Mouse (Mus musculus) liver, embryonic 16.5 days (tissue): ENCODE data around the gene Ets1. TPM values are rescaled to one million over a fixed set of nuclear protein-coding genes. Genes with fewer than 3 reads are reported as not detected.

Experiments
- ATAC-seq: fragments of 200-750 bp; cut with Nextera tagmentation; 2 replicates; pipeline ENCODE4 v1.8.0; 2017; ENCODE audit warnings: low read depth, mild to moderate bottlenecking, moderate number of reproducible peaks, moderate library complexity
- H3K27ac ChIP-seq: fragments of 300-500 bp; sonication (generic); 2 replicates; pipeline ENCODE4 v1.5.1; 2014; ENCODE audit warnings: mild to moderate bottlenecking, low read length
- H3K27me3 ChIP-seq: fragments of 300-500 bp; sonication (generic); 2 replicates; pipeline ENCODE4 v1.6.1; 2014; ENCODE audit warnings: low read depth, low read length, mixed read lengths; ENCODE audit not compliant: control insufficient read depth, insufficient read depth
- H3K36me3 ChIP-seq: fragments of 300-500 bp; sonication (generic); 2 replicates; pipeline ENCODE4 v1.6.1; 2014; ENCODE audit warnings: mild to moderate bottlenecking; ENCODE audit not compliant: control insufficient read depth, insufficient read depth
- H3K4me1 ChIP-seq: fragments of 300-500 bp; sonication (generic); 2 replicates; pipeline ENCODE4 v1.6.1; 2014; ENCODE audit warnings: low read depth, low read length, mixed read lengths; ENCODE audit not compliant: control insufficient read depth
- H3K4me2 ChIP-seq: fragments of 300-500 bp; sonication (generic); 2 replicates; pipeline ENCODE4 v1.6.1; 2014; ENCODE audit warnings: low read depth, low read length, mixed read lengths
- H3K4me3 ChIP-seq: fragments of 300-500 bp; sonication (generic); 2 replicates; pipeline ENCODE4 v1.5.1; 2014; ENCODE audit warnings: low read depth, mild to moderate bottlenecking, low read length
- H3K9ac ChIP-seq: fragments of 300-500 bp; sonication (generic); 2 replicates; pipeline ENCODE4 v1.6.1; 2014; ENCODE audit warnings: low read depth, low read length
- H3K9me3 ChIP-seq: fragments of 300-500 bp; sonication (generic); replicated peaks from 2 replicates; pipeline ENCODE4 v1.6.1; 2016; ENCODE audit warnings: low read length; ENCODE audit not compliant: control insufficient read depth
- WGBS: fragments of 180-500 bp; shearing (Covaris S2); extraction: QIAGEN DNeasy Blood & Tissue Kit; methylation state at CpG from one replicate; pipeline ENCODE4 v1.1.7; 2014; ENCODE audit not compliant: insufficient replicate concordance; 5-methylcytosine and 5-hydroxymethylcytosine counted together
- polyA plus RNA-seq: library from polyadenylated mRNA; unstranded; fragments of >200 nt; fragmentation: Nextera tagmentation; extraction: Ambion mirVana; gene quantifications from 2 replicates; pipeline ENCODE4 v1.2.1, GENCODE M21; 2015

Ets1 gene
- polyA plus RNA-seq, 1 experiment from 2014 or later: 15.9 TPM

DNA sequence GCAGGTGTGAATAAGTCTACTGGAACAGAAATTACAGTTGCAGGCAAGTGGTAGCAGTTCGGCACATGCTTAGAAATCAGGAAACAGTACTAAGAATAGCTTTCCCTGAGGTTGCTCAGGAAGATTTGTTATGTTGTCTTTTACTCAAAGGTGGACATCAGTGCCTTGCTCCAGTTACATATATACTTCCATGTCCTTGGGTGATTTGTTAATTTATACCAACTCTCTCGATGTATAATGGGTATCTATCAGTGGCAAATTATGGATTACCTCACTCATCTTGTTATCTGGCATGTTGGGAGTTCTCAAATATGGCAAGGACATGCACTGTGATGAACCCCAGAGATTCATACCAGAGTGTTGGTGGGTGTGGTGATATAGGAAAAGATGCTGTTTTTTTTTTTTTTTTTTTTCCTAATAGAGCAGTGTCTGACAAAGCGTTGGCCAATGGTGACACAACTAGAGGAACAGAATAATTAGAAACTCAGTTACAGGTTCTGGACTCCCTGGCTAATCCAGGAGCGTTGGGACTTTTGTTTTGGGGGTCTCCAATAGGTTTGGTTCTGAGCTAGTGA is 59.0 kb downstream of the Ets1 start:
- Histone ChIP-seq H3K27me3 (peaks cover 7% of the 10 kb centered on the region), H3K4me2 (peak overlapping the region; percentile 81), H3K4me1 (peaks cover 9% of the 10 kb centered on the region), H3K27ac (no peak overlapping the region), H3K4me3 (peak overlapping the region; percentile 75), H3K9ac (peak overlapping the region; percentile 68), H3K9me3 (no peaks in the 10 kb centered on the region), H3K36me3 (no peaks in the 10 kb centered on the region)
- no peak for ATAC-seq
- WGBS: 34% methylated on average over 4 of the region's 4 CpGs

DNA sequence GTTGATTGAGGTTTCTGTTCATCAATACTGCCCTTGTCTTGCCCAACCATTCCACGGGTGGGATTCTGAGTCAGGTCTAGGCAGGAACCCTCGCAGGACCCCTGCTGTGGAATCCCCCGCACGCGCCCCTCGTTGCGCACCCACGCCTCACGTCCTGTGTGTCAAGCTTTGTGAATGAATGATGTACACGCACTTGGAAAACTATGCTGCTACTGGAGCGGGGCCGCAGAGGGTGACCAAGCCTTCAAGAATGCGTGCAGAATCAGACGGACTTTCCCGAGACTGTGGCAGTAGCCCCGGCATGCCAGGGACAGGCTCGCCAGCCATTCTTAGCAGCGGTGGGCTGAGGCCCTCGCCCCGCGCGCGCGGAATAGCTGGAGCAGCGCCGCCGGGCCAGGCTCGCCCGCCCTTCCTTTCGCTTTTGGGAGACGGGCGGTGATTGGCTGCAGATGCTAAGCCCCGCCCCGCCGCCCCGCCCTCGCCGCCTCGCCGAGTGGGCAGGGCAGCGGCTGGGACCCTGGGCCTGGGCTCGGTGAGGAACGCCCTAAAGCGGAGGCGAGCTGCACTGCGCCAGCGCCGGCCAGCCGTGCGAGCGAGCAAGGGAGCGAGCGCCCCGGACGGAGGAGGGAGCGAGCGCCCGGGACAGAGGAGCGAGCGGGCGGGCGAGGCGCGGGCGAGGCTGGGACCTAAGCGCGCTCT is 59.6 kb downstream of the Ets1 start:
- Histone ChIP-seq H3K9ac (peak overlapping the region; percentile 69), H3K27me3 (peaks cover 7% of the 10 kb centered on the region), H3K4me2 (peak overlapping the region; percentile 81), H3K36me3 (no peaks in the 10 kb centered on the region), H3K27ac (peak overlapping the region; percentile 46; the same call in 1 of the 2 replicates), H3K9me3 (no peaks in the 10 kb centered on the region), H3K4me3 (peak overlapping the region; percentile 75), H3K4me1 (peaks cover 9% of the 10 kb centered on the region)
- peak; percentile 98 for ATAC-seq
- WGBS: under 1% methylated on average over 67 of the region's 67 CpGs

DNA sequence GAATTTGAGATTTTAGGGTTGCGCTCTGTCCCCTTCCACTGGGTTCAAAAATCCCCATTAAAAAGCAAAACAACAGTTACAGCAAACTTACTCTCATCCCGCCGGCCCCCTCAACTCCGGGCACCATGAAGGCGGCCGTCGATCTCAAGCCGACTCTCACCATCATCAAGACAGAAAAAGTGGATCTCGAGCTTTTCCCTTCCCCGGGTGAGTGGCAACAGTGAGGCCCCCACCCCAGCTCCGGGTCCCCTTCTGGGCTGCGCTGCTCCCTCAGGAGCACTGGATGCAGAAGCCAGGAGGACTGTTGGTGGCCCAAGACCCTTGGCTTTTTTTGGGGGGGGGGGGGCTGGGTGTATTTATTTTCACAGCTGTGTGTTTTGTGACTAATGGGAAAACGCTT is 60.2 kb downstream of the Ets1 start:
- Histone ChIP-seq H3K9ac (peak overlapping the region; percentile 69), H3K4me3 (peak overlapping the region; percentile 75), H3K27me3 (peaks cover 7% of the 10 kb centered on the region), H3K36me3 (no peaks in the 10 kb centered on the region), H3K4me2 (peak overlapping the region; percentile 81), H3K4me1 (peaks cover 9% of the 10 kb centered on the region), H3K27ac (peak overlapping the region; percentile 46; the same call in 1 of the 2 replicates), H3K9me3 (no peaks in the 10 kb centered on the region)
- 1% methylated on average over 13 of the region's 13 CpGs for WGBS
- 0 out of 2 replicates have a peak, but pooled peaks have one; percentile 2 for ATAC-seq

- no peaks in the 10 kb centered on the region for H3K9me3 ChIP-seq
- H3K4me3 ChIP-seq: peak overlapping the region; percentile 75
- ATAC-seq: no peak
- no peak overlapping the region for H3K27ac ChIP-seq
- H3K27me3 ChIP-seq: peaks cover 7% of the 10 kb centered on the region
- peaks cover 9% of the 10 kb centered on the region for H3K4me1 ChIP-seq
- H3K36me3 ChIP-seq: no peaks in the 10 kb centered on the region
- peak overlapping the region; percentile 25; the same call in 1 of the 2 replicates for H3K9ac ChIP-seq
- H3K4me2 ChIP-seq: peak overlapping the region; percentile 81
- 30% methylated on average over 7 of the region's 7 CpGs for WGBS
These were observed 60.7 kb downstream of the Ets1 start for GRCm38 (mm10) chr9:32696717-32697116.

DNA sequence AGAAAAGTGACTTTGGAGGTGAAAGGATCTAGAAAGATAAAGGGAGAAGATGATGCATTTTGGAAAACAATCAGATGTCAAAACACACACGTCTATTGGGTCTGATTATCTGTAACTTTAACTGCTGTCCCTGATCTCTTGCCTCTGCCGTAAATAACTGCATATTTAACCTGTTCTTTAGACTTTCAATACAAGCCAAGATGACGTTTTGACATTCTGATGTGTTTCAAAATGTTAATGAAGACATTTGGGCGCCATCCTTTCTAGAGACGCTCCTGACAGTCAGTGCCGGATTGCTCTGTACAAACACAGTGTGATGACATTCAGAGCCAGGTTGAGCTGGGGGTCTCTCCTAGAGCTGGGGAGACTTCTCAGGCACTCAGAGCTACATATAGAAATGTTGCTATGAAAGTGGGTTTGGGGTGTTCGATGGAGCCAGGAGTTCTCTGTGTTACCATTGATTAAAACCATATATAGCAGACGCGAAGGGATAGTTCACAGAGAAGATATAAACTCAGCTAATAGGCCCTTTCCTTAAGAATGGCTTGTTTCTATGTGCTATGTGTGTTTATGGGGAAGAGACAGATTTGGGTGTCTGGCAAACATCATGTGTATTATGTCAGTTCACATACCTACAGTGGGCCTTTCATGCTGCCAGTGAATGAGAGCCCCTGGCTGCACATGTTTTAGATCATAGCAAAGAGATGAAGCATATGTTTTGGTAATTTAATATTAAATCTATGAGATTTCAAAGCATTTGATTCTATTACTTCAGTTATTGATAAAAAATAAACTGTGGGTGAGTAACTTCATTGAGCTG is 61.5 kb downstream of the Ets1 start:
- Histone ChIP-seq H3K4me2 (peak overlapping the region; percentile 13; the same call in 1 of the 2 replicates), H3K27ac (no peak overlapping the region), H3K4me1 (peaks cover 9% of the 10 kb centered on the region), H3K9me3 (no peaks in the 10 kb centered on the region), H3K4me3 (peak overlapping the region; percentile 75), H3K36me3 (no peaks in the 10 kb centered on the region), H3K9ac (no peak overlapping the region), H3K27me3 (peaks cover 7% of the 10 kb centered on the region)
- no peak for ATAC-seq
- WGBS: 62% methylated on average over 9 of the region's 9 CpGs

DNA sequence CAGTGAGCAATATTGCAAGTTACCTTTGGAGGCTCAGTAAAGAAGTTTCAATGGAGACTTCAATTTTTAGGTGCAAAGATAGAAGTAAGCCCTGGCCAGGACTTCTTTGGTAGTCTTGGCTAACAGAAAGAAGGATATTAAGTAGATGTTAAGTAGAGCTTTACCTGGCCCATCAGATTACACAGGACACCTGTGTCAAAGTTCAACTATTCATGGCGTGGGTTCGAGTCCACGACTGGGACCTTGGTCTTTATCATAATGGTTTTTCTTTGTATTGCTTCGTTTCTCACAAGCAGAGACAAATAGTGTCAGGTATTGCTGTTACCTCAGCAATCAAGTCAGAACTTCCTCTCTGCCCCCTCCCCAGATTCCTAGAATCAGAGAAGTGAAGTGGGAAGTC is 62.7 kb downstream of the Ets1 start:
- 0 out of 2 replicates have a peak overlapping the region, but pooled peaks have one; percentile 2 for H3K4me2 ChIP-seq
- H3K27ac ChIP-seq: no peak overlapping the region
- H3K9ac ChIP-seq: no peak overlapping the region
- ATAC-seq: no peak
- peaks cover 7% of the 10 kb centered on the region for H3K27me3 ChIP-seq
- no peaks in the 10 kb centered on the region for H3K9me3 ChIP-seq
- H3K36me3 ChIP-seq: no peaks in the 10 kb centered on the region
- H3K4me1 ChIP-seq: peaks cover 9% of the 10 kb centered on the region
- no peak overlapping the region for H3K4me3 ChIP-seq
- 62% methylated on average over 4 of the region's 4 CpGs for WGBS

- H3K9ac ChIP-seq: no peak overlapping the region
- H3K4me1 ChIP-seq: peaks cover 9% of the 10 kb centered on the region
- 49% methylated on average over 8 of the region's 8 CpGs for WGBS
- no peaks in the 10 kb centered on the region for H3K36me3 ChIP-seq
- 0 out of 2 replicates have a peak overlapping the region, but pooled peaks have one; percentile 4 for H3K4me2 ChIP-seq
- no peaks in the 10 kb centered on the region for H3K9me3 ChIP-seq
- no peak for ATAC-seq
- H3K4me3 ChIP-seq: peak overlapping the region; percentile 2; the same call in 1 of the 2 replicates
- H3K27me3 ChIP-seq: peaks cover 7% of the 10 kb centered on the region
- H3K27ac ChIP-seq: no peak overlapping the region
These were observed 63.4 kb downstream of the Ets1 start for GRCm38 (mm10) chr9:32699391-32699841.

DNA sequence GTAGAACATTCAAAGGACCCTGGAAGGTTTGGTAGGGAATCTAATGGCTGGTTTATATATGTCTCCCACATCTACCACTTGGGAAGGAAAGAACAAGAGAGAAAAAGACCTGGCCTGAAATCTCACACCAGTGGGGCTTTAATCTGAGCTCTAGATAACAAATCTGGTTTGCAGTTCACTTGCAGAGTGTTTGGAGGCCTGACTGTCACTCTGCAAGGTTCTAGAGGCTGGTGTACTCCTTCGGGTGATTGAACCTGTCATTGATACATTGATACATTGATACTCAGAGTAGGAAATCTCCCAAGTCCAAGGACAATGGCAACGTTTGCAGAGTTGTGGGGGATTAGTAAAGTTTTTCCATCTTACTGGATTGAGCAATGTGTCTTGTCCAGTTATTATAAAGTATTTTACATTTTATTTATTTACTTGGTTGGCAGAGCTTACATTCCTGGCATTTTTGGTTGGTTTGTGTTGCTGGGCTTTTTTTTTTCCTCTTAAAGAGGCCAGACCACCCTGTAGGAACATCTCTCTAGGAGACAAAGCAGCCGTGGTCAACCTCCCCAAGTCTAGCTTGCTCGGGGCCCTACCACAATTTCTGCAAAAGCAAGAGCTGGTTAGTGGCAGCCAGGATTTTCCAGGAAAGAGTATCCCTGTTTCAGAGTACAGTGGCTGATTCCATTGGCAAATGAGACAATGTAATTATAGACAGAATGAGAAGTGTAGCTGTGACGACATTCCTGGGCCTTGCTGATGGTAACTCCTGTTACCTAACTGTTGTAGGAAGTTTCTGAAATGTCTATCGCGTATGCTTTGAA is 64.3 kb downstream of the Ets1 start:
- no peak for ATAC-seq
- H3K9me3 ChIP-seq: no peaks in the 10 kb centered on the region
- 0 out of 2 replicates have a peak overlapping the region, but pooled peaks have one; percentile 4 for H3K4me2 ChIP-seq
- H3K4me1 ChIP-seq: peaks cover 5% of the 10 kb centered on the region
- no peak overlapping the region for H3K27ac ChIP-seq
- H3K4me3 ChIP-seq: peak overlapping the region; percentile 14
- H3K36me3 ChIP-seq: no peaks in the 10 kb centered on the region
- H3K9ac ChIP-seq: no peak overlapping the region
- peaks cover 7% of the 10 kb centered on the region for H3K27me3 ChIP-seq
- 45% methylated on average over 7 of the region's 7 CpGs for WGBS
